In genomic region chrX:113076053-113076452, GRCm38 (mm10) we compare ENCODE assay signal across 25 mouse cellular contexts.
"Had no signal": no experiment of that assay in that cellular context is flagged by ENCODE, and none has a peak within 500 bp of the region (broad histone marks: within the 10 kb centered on the region; RNA-seq: fewer than 3 reads in every experiment).

No protein-coding gene starts in this region.

- H3K27ac ChIP-seq: heart, adult 2 months; heart, embryonic 13.5 days; heart, embryonic 15.5 days; hindbrain, embryonic 13.5 days; hindbrain, embryonic 15.5 days; hindbrain, postnatal 0 days; kidney, embryonic 15.5 days; kidney, postnatal 0 days; limb, embryonic 13.5 days; limb, embryonic 15.5 days; liver, embryonic 12.5 days; liver, embryonic 14.5 days had no signal

- H3K9me3 ChIP-seq: heart, embryonic 13.5 days; heart, embryonic 15.5 days; hindbrain, embryonic 13.5 days; hindbrain, embryonic 15.5 days; kidney, embryonic 15.5 days; limb, embryonic 13.5 days; limb, embryonic 15.5 days; liver, embryonic 12.5 days had no signal

- H3K36me3 ChIP-seq: heart, embryonic 15.5 days; hindbrain, embryonic 15.5 days; kidney, embryonic 15.5 days; limb, embryonic 15.5 days; liver, embryonic 12.5 days had no signal

- H3K4me3 ChIP-seq: heart, adult 2 months; heart, embryonic 13.5 days; heart, embryonic 15.5 days; hindbrain, embryonic 13.5 days; hindbrain, embryonic 15.5 days; kidney, embryonic 15.5 days; limb, embryonic 13.5 days; limb, embryonic 15.5 days; liver, embryonic 12.5 days had no signal

- DNase-seq: gastrocnemius, postnatal 14 days; gastrocnemius, postnatal 36 days; heart, adult 11 months; heart, adult 2 months; heart, postnatal 14 days; heart, postnatal 36 days; kidney, adult 11 months; kidney, adult 2 months; kidney, adult 9 months; kidney, postnatal 14 days; kidney, postnatal 36 days; layer of hippocampus, postnatal 36 days; left cerebral cortex, postnatal 4 days had no signal

- ATAC-seq: hindbrain, postnatal 0 days; intestine, embryonic 16.5 days; liver, embryonic 12.5 days had no signal

- H3K27me3 ChIP-seq: heart, embryonic 13.5 days; heart, embryonic 15.5 days; hindbrain, embryonic 13.5 days; hindbrain, embryonic 15.5 days; kidney, embryonic 15.5 days; limb, embryonic 13.5 days; limb, embryonic 15.5 days; liver, embryonic 12.5 days had no signal

- H3K4me1 ChIP-seq: heart, embryonic 13.5 days; heart, embryonic 15.5 days; hindbrain, embryonic 13.5 days; hindbrain, embryonic 15.5 days; kidney, embryonic 15.5 days; limb, embryonic 13.5 days; limb, embryonic 15.5 days; liver, embryonic 12.5 days had no signal
